Mouse (Mus musculus) heart, embryonic 12.5 days (tissue): ENCODE results near the gene Aqp3. TPM values are rescaled to one million over a fixed set of nuclear protein-coding genes. Genes with fewer than 3 reads are reported as not detected.
A peak's percentile ranks its signal among the peaks of the same experiment; 100 is the strongest.

Experiments
- ATAC-seq: fragments of 200-750 bp; cut with Nextera tagmentation; 2 replicates; pipeline ENCODE4 v1.8.0; 2017; ENCODE audit warnings: moderate TSS enrichment, moderate library complexity; ENCODE audit not compliant: insufficient number of reproducible peaks, low FRiP score
- H3K27ac ChIP-seq: fragments of 300-500 bp; sonication (generic); 2 replicates; pipeline ENCODE4 v1.5.1; 2016; ENCODE audit warnings: mild to moderate bottlenecking, moderate library complexity; ENCODE audit not compliant: poor library complexity, severe bottlenecking
- H3K27me3 ChIP-seq: fragments of 300-500 bp; sonication (generic); replicated peaks from 2 replicates; pipeline ENCODE4 v1.6.1; 2016; ENCODE audit warnings: mild to moderate bottlenecking, moderate library complexity
- H3K36me3 ChIP-seq: fragments of 300-500 bp; sonication (generic); 2 replicates; pipeline ENCODE4 v1.6.1; 2016; ENCODE audit warnings: mild to moderate bottlenecking, moderate library complexity
- H3K4me1 ChIP-seq: fragments of 300-500 bp; sonication (generic); replicated peaks from 2 replicates; pipeline ENCODE4 v1.6.1; 2016; ENCODE audit warnings: mild to moderate bottlenecking
- H3K4me2 ChIP-seq: fragments of 300-500 bp; sonication (generic); 2 replicates; pipeline ENCODE4 v1.6.1; 2016; ENCODE audit warnings: mild to moderate bottlenecking, moderate library complexity
- H3K4me3 ChIP-seq: fragments of 300-500 bp; sonication (generic); 2 replicates; pipeline ENCODE4 v1.5.1; 2016; ENCODE audit warnings: mild to moderate bottlenecking
- H3K9ac ChIP-seq: fragments of 300-500 bp; sonication (generic); 2 replicates; pipeline ENCODE4 v1.6.1; 2016; ENCODE audit warnings: mild to moderate bottlenecking, moderate library complexity
- H3K9me3 ChIP-seq: fragments of 300-500 bp; sonication (generic); replicated peaks from 2 replicates; pipeline ENCODE4 v1.6.1; 2016; ENCODE audit warnings: mild to moderate bottlenecking, moderate library complexity
- WGBS: fragments of 180-500 bp; shearing (Covaris S2); methylation state at CpG from one replicate; pipeline ENCODE4 v1.1.7; 2016; 5-methylcytosine and 5-hydroxymethylcytosine counted together
- polyA plus RNA-seq: library from polyadenylated mRNA; unstranded; fragments of >200 nt; fragmentation: Nextera tagmentation; extraction: Ambion mirVana; gene quantifications from 2 replicates; pipeline ENCODE4 v1.2.1, GENCODE M21; 2016

Aqp3 gene
- polyA plus RNA-seq: 2.2 and 2.6 TPM in 2 replicates

DNA sequence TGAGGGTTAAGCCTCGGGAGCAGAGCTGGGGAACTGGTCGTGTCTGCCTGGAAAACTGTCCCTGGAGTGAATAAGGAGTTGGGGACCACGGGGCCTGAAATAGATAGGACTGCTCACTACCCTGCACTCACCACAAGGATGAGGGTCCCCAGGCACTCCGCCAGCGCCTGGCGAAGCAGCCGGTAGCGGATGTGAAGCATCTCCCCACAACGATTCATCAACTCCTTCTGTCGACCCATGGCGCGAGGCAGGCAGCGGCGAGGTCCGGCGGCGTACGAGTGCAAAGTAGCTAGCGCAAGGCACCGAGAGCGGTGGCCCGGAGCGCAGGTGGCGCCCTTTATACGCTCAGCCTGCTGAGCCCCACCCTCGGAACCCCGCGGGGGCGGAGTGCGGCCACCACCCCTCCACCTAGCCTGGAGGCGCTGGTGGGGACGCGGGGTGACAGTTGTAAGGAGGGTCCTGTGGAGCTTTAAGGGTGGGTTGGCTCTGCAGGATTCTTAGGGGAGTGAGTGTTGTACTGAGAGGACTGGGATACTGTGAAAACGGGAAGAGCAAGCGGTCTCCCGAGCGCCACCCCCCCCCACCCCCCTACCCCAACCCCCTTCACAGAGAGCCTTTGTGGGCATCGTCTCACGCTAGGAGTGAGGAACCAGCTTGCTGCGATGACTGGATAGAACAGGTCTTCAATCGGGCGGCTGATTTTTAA lies at the start of gene Aqp3:
TSS of gene Aqp3 (minus strand) at position 313 of the 706 bp plus-strand sequence.
- H3K27me3 ChIP-seq: peaks cover 29% of the 10 kb centered on the region
- H3K27ac ChIP-seq: no peak within 1 kb of the TSS
- WGBS: 1% methylated on average over 42 of the region's 42 CpGs
- H3K4me2 ChIP-seq: peak within 1 kb of the TSS; percentile 97
- no peaks in the 10 kb centered on the region for H3K9me3 ChIP-seq
- peak within 1 kb of the TSS; percentile 64 for H3K9ac ChIP-seq
- ATAC-seq: peak; percentile 73
- no peaks in the 10 kb centered on the region for H3K36me3 ChIP-seq
- peak within 1 kb of the TSS; percentile 51 for H3K4me3 ChIP-seq
- H3K4me1 ChIP-seq: peaks cover 50% of the 10 kb centered on the region

DNA sequence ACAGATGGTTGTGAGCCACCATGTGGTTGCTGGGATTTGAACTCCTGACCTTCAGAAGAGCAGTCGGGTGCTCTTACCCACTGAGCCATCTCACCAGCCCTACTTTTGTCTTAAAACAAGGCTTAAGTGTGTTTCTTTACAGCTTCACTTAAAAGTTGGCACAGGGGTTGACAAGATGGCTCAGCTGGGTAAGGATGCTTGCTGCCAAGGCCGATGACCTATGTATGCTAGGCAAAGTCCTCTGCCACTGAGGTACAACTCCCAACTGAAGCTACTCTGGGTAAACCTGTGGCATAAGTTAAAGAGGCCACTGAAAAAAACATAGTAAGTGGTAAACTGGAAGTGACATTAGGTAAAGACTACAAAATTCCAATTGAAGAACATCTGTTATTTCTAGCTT lies 44.6 kb upstream of the Aqp3 start:
- ATAC-seq: no peak
- Histone ChIP-seq H3K27ac (no peak overlapping the region), H3K4me1 (no peaks in the 10 kb centered on the region; the same call in none of the 2 replicates), H3K36me3 (peaks cover 47% of the 10 kb centered on the region), H3K4me2 (no peak overlapping the region), H3K27me3 (no peaks in the 10 kb centered on the region), H3K4me3 (no peak overlapping the region), H3K9me3 (no peaks in the 10 kb centered on the region), H3K9ac (no peak overlapping the region)
- 92% methylated on average over 2 of the region's 2 CpGs for WGBS

DNA sequence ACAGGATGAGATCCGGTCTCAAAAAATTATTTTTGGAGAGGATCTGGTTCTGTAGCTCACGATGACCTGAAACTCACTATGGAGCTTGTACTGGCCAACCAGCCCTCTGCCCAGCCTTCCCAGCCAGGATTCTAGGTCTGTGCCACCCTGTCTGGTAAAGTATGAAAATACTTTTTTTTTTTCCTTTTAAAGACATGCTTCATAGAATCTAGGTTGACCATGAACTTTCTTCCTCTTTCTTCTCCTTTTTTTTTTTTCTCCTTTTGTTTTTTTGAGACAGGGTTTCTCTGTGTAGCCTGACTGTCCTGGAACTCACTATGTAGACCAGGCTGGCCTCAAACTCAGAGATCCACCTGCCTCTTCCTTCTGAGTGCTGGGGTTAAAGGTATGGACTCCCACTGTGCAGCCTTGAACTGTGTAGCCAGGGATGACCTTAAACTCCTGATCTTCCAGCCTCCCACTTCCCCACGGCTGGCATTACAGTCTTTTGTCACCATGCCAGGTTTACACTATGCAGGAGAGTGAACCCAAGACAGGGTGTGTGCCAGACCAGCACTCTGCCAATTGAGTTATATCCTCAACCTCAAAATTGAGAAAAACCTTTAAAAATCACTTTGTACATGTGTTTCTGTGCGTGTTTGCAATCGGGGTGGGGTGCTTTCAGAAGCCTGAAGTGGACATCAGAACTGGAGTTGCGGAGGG lies 42.3 kb upstream of the Aqp3 start:
- Histone ChIP-seq H3K9ac (no peak overlapping the region), H3K4me2 (no peak overlapping the region), H3K4me1 (no peaks in the 10 kb centered on the region; the same call in none of the 2 replicates), H3K36me3 (peaks cover 43% of the 10 kb centered on the region), H3K27ac (no peak overlapping the region), H3K4me3 (no peak overlapping the region), H3K9me3 (no peaks in the 10 kb centered on the region), H3K27me3 (no peaks in the 10 kb centered on the region)
- WGBS: 91% methylated on average over 6 of the region's 6 CpGs
- ATAC-seq: no peak

DNA sequence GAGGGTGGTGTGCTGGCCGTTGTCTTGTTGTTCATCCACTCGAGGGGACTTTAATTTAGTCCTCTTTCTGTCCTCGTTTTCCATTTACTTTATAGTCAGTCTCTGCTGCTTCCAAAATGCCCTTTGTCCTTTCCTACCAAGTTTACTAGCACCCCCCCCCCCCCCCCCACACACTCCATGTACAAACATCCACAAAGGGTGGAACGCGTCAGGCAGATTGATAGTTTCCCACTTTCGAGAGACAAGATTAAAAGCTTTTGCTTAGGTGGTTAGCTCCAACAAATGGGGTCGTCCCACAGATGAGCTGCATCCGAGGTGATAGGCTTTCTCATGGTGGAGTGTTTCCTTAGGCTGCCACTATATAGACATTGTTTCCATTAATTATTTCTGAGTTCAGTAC lies 38.8 kb upstream of the Aqp3 start:
- peak overlapping the region; percentile 99 for H3K27ac ChIP-seq

DNA sequence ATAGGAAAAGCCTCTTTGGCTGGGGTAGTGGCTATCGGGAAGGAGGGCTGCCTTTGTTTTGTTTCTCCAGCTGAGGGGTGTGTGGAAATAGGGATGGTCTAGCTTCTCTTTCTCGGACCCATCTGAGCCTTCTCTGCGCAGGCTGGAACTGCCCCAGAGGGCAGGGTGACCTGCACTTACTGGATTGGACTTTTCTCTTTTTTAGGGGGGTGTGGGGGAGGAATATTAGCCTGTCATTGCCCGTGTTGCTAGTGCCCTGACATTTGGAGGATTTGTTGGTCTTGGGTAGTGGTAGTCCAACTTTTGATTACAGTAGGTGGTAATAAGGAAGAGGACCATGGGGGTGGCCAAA lies 38.4 kb upstream of the Aqp3 start:
- Histone ChIP-seq H3K4me2 (peak overlapping the region; percentile 83), H3K9ac (peak overlapping the region; percentile 96), H3K36me3 (peaks cover 18% of the 10 kb centered on the region), H3K4me1 (peaks cover 6% of the 10 kb centered on the region; the same call in 1 of the 2 replicates), H3K27me3 (no peaks in the 10 kb centered on the region), H3K4me3 (peak overlapping the region; percentile 93), H3K27ac (peak overlapping the region; percentile 99), H3K9me3 (no peaks in the 10 kb centered on the region)
- 0% methylated on average over 4 of the region's 4 CpGs for WGBS
- ATAC-seq: peak; percentile 37; the same call in 1 of the 2 replicates

More for the DNA sequence above, 38.8 kb upstream of the Aqp3 start:
- ATAC-seq: no peak
- under 1% methylated on average over 8 of the region's 8 CpGs for WGBS
- H3K9me3 ChIP-seq: no peaks in the 10 kb centered on the region
- peak overlapping the region; percentile 93 for H3K4me3 ChIP-seq
- H3K27me3 ChIP-seq: no peaks in the 10 kb centered on the region
- peak overlapping the region; percentile 96 for H3K9ac ChIP-seq
- peak overlapping the region; percentile 83 for H3K4me2 ChIP-seq
- peaks cover 22% of the 10 kb centered on the region for H3K36me3 ChIP-seq
- H3K4me1 ChIP-seq: peaks cover 6% of the 10 kb centered on the region; the same call in 1 of the 2 replicates

DNA sequence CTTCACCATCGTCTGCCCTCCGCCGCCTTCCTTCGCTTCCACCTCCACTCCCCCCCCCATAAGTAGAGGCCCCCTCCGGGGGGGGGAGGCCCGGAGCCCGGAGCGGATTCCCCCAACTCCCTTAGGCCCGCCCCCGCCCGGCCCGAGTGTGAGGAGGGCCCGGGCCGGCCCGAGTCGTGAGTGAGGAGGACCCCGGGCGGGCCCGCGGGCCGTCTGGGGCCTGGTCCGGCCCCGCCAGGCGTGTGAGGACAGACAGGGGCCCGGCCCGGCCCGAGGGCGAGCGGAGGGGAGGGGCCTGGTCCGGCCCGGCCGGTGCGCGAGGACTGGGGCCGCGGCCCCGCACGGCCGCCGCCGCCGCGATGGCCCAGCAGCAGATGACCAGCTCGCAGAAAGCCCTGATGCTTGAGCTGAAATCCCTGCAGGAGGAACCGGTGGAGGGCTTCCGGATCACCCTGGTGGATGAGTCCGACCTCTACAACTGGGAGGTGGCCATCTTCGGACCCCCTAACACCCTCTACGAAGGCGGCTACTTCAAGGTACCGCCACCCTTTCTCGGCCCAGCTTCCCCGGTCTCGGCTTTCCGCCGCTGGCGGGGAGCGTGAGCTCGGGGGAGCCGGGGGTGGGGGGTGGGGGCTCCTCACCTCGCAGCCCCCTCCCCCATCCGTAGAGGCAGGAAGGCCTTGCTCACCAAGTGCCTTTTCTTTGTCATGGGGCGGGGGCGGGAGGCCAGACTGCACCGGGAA lies 37.9 kb upstream of the Aqp3 start, which contains the start of gene Ube2r2:
TSS of gene Ube2r2 (plus strand) at position 33 of the 743 bp plus-strand sequence.
- H3K27ac ChIP-seq: peak within 1 kb of the TSS; percentile 99
- no peaks in the 10 kb centered on the region for H3K9me3 ChIP-seq
- H3K9ac ChIP-seq: peak within 1 kb of the TSS; percentile 96
- peaks cover 6% of the 10 kb centered on the region; the same call in 1 of the 2 replicates for H3K4me1 ChIP-seq
- H3K4me3 ChIP-seq: peak within 1 kb of the TSS; percentile 93
- 1% methylated on average over 58 of the region's 65 CpGs for WGBS
- H3K36me3 ChIP-seq: peaks cover 13% of the 10 kb centered on the region
- no peaks in the 10 kb centered on the region for H3K27me3 ChIP-seq
- peak; percentile 89 for ATAC-seq
- H3K4me2 ChIP-seq: peak within 1 kb of the TSS; percentile 83

DNA sequence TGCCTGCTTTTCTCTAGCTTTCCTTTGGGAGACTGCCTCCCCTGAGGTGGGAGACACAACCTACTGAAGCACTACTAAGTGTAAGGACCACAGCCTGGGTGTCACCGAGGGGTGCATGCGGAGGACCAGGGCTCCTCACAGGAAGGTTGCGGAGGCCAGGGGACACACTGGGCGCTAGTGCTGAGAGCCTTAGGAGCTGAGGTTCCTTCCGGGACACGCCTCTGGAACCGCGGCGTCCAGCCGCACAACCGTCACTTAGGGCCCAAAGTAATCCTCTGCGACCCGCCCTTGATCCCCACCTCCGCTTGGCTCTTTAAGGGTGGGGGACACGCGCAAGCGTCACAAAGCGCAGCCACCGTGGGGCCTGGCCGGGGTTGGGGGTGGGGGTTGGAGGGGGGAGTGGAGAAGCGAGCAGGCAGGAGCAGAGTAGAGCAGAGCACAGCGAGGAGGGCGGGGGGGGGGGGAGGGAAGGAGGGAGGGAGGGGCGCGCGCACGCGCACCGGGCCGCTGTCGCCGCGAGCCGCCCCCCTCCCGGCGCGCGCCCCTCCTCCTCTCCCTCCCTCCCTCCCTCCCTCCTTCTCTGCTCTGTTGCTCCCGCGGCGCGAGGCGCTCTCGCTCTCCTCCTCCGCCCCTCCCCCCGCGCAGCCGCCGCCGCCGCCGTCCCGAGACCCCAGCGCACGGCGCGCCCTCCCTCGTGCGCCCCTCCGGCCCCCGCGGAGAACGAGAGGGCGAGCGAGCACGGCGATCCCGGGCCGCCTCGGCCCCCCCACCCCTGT lies 37.1 kb upstream of the Aqp3 start:
- H3K27ac ChIP-seq: peak overlapping the region; percentile 99

DNA sequence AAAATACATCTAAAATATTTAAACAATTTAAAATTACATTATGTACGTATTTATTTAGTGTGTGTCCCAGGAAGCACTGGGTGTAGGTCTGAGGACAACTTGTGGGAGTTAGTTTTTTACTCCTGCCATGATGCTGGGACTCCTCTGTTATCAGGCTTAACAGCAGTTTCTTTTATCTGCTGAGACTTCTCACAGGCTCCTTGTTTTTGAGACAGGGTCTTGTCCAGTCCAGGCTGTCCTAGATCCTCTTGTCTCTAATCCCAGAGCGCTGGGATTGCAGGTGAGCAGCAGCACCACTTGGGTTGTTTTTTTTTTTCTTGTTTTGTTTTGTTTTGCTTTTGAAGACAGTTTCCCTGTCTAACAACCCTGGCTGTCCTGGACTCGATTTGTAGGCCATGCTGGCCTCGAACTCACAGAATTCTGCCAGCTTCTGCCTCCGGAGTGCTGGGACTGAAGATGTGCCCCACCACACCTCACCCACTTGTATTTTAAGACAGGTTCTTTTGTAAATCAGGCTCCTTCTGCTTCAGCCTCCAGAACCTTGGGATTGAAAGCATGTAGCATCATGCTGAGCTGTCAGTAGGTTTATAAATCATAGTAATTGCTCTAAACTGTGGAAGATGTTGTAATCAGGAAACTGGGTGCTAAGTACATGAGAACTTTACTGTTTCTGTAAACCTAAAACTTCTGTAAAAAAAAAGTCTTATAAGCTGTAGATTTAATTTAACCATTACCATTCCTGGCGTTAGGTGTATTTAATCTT lies 35.7 kb upstream of the Aqp3 start:
- no peak overlapping the region for H3K27ac ChIP-seq
- no peak overlapping the region for H3K4me2 ChIP-seq
- peaks cover 6% of the 10 kb centered on the region; the same call in 1 of the 2 replicates for H3K4me1 ChIP-seq
- 79% methylated on average over 6 of the region's 6 CpGs for WGBS
- no peak overlapping the region for H3K4me3 ChIP-seq
- no peak for ATAC-seq
- no peaks in the 10 kb centered on the region for H3K9me3 ChIP-seq
- H3K27me3 ChIP-seq: no peaks in the 10 kb centered on the region
- no peak overlapping the region for H3K9ac ChIP-seq
- H3K36me3 ChIP-seq: peaks cover 3% of the 10 kb centered on the region

More for the DNA sequence above, 37.1 kb upstream of the Aqp3 start:
- 0% methylated on average over 20 of the region's 70 CpGs for WGBS
- Histone ChIP-seq H3K36me3 (peaks cover 7% of the 10 kb centered on the region), H3K9me3 (no peaks in the 10 kb centered on the region), H3K4me1 (peaks cover 6% of the 10 kb centered on the region; the same call in 1 of the 2 replicates), H3K27me3 (no peaks in the 10 kb centered on the region), H3K4me3 (peak overlapping the region; percentile 93), H3K4me2 (peak overlapping the region; percentile 83), H3K9ac (peak overlapping the region; percentile 96)
- ATAC-seq: peak; percentile 91

DNA sequence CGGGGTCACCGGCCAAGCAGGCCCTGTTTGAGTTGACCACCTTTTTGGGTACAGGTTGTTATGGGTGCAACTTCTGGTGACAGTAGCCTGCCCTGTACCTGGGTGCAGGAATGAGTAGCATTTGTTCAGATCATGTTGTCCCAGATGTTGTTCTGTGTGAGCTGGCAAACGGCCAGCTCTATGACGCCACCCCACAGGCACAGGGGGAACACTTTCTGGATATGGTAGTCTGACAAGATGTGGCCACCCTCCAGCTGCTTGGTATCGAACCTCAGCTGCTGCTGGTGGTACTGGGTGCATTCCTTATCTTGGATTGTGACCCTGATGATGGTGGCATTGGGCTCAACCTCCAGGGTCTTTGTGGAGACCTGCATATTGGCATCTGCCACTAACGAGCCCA lies 34.5 kb upstream of the Aqp3 start:
- Histone ChIP-seq H3K36me3 (no peaks in the 10 kb centered on the region), H3K4me1 (peaks cover 6% of the 10 kb centered on the region; the same call in 1 of the 2 replicates), H3K4me2 (no peak overlapping the region), H3K4me3 (no peak overlapping the region), H3K9ac (no peak overlapping the region), H3K27me3 (no peaks in the 10 kb centered on the region), H3K27ac (no peak overlapping the region), H3K9me3 (no peaks in the 10 kb centered on the region)
- no peak for ATAC-seq
- 74% methylated on average over 6 of the region's 6 CpGs for WGBS

DNA sequence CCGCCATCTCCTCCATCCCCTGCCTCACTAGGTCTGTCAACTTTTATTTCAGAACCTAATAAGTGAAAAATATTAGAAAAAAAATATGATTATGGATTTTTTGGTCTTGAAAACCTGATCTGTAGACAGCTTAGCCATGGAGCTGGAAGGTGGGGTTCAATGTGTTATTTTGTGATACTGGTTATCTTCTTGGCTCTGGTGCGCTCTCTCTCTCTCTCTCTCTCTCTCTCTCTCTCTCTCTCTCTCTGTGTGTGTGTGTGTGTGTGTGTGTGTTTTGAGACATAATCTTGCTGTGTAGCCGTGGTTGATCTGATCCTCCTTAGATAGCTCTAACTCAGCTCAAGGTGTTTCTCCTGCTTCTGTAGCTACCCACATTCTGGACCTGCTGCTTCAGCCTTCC lies 31.9 kb upstream of the Aqp3 start:
- Histone ChIP-seq H3K4me3 (no peak overlapping the region), H3K9ac (no peak overlapping the region), H3K27me3 (no peaks in the 10 kb centered on the region), H3K36me3 (no peaks in the 10 kb centered on the region), H3K4me1 (peaks cover 6% of the 10 kb centered on the region; the same call in 1 of the 2 replicates), H3K9me3 (no peaks in the 10 kb centered on the region), H3K27ac (no peak overlapping the region), H3K4me2 (no peak overlapping the region)
- peak; percentile 56 for ATAC-seq
- 78% methylated on average over 3 of the region's 3 CpGs for WGBS
